Mouse (Mus musculus) spleen, adult 12 weeks (tissue): ENCODE measurements around the gene Cdk5rap2.

Experiments
- DNase-seq: peaks from one replicate; pipeline ENCODE4 v3.0.0; 2022; ENCODE audit warnings: low spot score

Cdk5rap2 gene

GRCm38 (mm10) chr4:70260419-70260807 lies 149.8 kb downstream of the Cdk5rap2 start:
- DNase-seq = no peak

- no peak for DNase-seq
These were observed 150.4 kb downstream of the Cdk5rap2 start for GRCm38 (mm10) chr4:70259726-70260418.

GRCm38 (mm10) chr4:70258826-70259225 lies 151.4 kb downstream of the Cdk5rap2 start:
- DNase-seq = no peak

- DNase-seq = no peak
These were observed 152.0 kb downstream of the Cdk5rap2 start for GRCm38 (mm10) chr4:70258205-70258604.

- DNase-seq = no peak
These were observed 158.5 kb downstream of the Cdk5rap2 start for GRCm38 (mm10) chr4:70251782-70252181.

GRCm38 (mm10) chr4:70245706-70246105 lies 164.5 kb downstream of the Cdk5rap2 start:
- no peak for DNase-seq

- no peak for DNase-seq
These were observed 166.6 kb downstream of the Cdk5rap2 start for GRCm38 (mm10) chr4:70243561-70244120.

GRCm38 (mm10) chr4:70239731-70240130 lies 170.5 kb downstream of the Cdk5rap2 start:
- DNase-seq = no peak

GRCm38 (mm10) chr4:70238862-70239261 lies 171.4 kb downstream of the Cdk5rap2 start:
- DNase-seq = no peak

- DNase-seq = no peak
These were observed 177.9 kb downstream of the Cdk5rap2 start for GRCm38 (mm10) chr4:70232383-70232782.

GRCm38 (mm10) chr4:70229874-70230273 lies 180.4 kb downstream of the Cdk5rap2 start:
- no peak for DNase-seq

GRCm38 (mm10) chr4:70228350-70228749 lies 181.9 kb downstream of the Cdk5rap2 start:
- DNase-seq = no peak

GRCm38 (mm10) chr4:70227667-70228066 lies 182.6 kb downstream of the Cdk5rap2 start:
- no peak for DNase-seq

GRCm38 (mm10) chr4:70224503-70224902 lies 185.7 kb downstream of the Cdk5rap2 start:
- no peak for DNase-seq

GRCm38 (mm10) chr4:70221878-70222277 lies 188.4 kb downstream of the Cdk5rap2 start:
- DNase-seq = no peak

- DNase-seq = no peak
These were observed 188.9 kb downstream of the Cdk5rap2 start for GRCm38 (mm10) chr4:70221370-70221769.

- no peak for DNase-seq
These were observed 189.7 kb downstream of the Cdk5rap2 start for GRCm38 (mm10) chr4:70220277-70221180.

GRCm38 (mm10) chr4:70219776-70220175 lies 190.5 kb downstream of the Cdk5rap2 start:
- no peak for DNase-seq

GRCm38 (mm10) chr4:70185971-70186370 lies 224.3 kb downstream of the Cdk5rap2 start:
- no peak for DNase-seq
